Mouse (Mus musculus) lung, postnatal 0 days (tissue): ENCODE results near the gene Arap1.

Source experiments
- CTCF ChIP-seq: IDR thresholded peaks from 2 replicates; pipeline ENCODE4 v1.5.1; 2016; ENCODE audit warnings: antibody characterized with exemption, mild to moderate bottlenecking
- EP300 ChIP-seq: IDR thresholded peaks from 2 replicates; pipeline ENCODE4 v1.6.1; 2016; ENCODE audit warnings: antibody characterized with exemption, mild to moderate bottlenecking, control low read depth

DNA sequence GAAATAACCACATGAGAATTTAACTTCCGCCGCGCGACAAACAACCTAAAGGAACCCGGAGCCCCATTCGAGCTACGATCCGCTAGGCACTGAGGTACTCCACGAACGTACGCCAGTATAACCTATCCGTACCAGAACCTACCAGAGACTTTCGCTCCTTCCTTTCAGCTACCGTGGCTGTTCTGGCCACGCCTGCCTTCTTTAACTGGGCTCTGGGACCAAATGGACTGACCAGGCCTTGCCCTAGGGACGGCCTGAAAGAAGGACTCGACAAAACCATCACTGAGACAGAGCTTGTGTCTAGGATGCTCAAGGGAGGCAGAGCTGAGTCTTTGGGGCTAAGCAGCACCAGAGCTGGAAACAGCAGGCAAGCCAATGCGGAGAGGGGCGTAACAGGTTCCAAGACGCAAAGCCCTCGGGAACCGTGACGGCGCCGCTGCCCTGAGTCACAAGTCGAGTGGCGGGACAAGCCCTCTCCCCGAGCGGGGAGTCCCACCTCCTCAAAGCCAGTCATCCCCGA, 46.4 kb upstream of the Arap1 start:
- no peak for TF ChIP-seq EP300
- no peak for TF ChIP-seq CTCF
